Mouse (Mus musculus) heart, adult 10 weeks (tissue): Measurements from ENCODE around the gene Spata16. TPM values are rescaled to one million over a fixed set of nuclear protein-coding genes. Genes with fewer than 3 reads are reported as not detected.

Experiments used
- polyA plus RNA-seq: library from polyadenylated mRNA; stranded (reverse); fragments of 350-450 nt; fragmentation: Illumina TruSeq; extraction: RNeasy Lipid Tissue Mini Kit (QIAGEN cat#74804); gene quantifications from one replicate; pipeline ENCODE4 v1.2.3, GENCODE M21; 2014; ENCODE audit warnings: low read depth, low replicate concordance

Spata16 gene
- polyA plus RNA-seq, result not detected

GRCm38 (mm10) chr3:26637402-26637801 lies at the start of gene Spata16:
TSS of gene Spata16 (plus strand) at chr3:26637620.

